Mouse (Mus musculus): ENCODE results near the gene Abca2. TPM values are rescaled to one million over a fixed set of nuclear protein-coding genes. Genes with fewer than 3 reads are reported as not detected.

The Abca2 gene
- polyA plus RNA-seq, 1 experiment from 2014 or later: 1.2 TPM

GRCm38 (mm10) chr2:25442682-25443081 lies 14.2 kb downstream of the Abca2 start:
- H3K9ac ChIP-seq: no peak overlapping the region
- no peaks in the 10 kb centered on the region for H3K36me3 ChIP-seq (replicated peaks)
- no peak overlapping the region for H3K4me2 ChIP-seq
- no peaks in the 10 kb centered on the region for H3K9me3 ChIP-seq (replicated peaks)
- no peaks in the 10 kb centered on the region for H3K27me3 ChIP-seq
- WGBS (ENCODE audit: insufficient replicate concordance): 78% methylated on average over 14 of the region's 14 CpGs
- ATAC-seq (ENCODE audit: insufficient read depth): no peak
- H3K4me1 ChIP-seq (replicated peaks): no peaks in the 10 kb centered on the region
- no peak overlapping the region for H3K27ac ChIP-seq (replicated peaks)
- no peak overlapping the region for H3K4me3 ChIP-seq (replicated peaks)

- 44% methylated on average over 8 of the region's 8 CpGs for WGBS (ENCODE audit: insufficient replicate concordance)
These were observed 22.5 kb downstream of the Abca2 start for GRCm38 (mm10) chr2:25450853-25451647.

DNA sequence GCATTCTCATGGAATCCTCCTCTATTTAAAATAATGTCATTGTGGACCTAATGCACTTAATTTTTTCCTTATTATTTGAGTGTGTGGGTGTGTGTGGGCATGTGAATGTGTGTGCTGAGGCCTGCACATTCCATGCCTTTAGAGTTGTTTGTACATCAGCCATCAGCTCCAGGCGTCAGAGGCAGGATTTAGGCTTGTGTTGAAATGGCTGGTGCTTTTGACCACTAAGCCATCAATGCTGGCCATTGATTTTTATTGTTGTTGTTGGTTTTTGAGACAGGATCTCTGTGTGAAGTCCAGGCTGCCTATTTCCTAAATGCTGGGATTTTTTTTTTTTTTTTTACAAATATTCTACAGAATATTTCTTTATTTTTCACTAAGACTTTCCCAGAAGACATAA lies 24.4 kb downstream of the Abca2 start:
- ATAC-seq (ENCODE audit: insufficient read depth): no peak
- Histone ChIP-seq H3K36me3 (replicated peaks) (no peaks in the 10 kb centered on the region), H3K27ac (replicated peaks) (no peak overlapping the region), H3K4me3 (replicated peaks) (no peak overlapping the region), H3K27me3 (no peaks in the 10 kb centered on the region), H3K4me1 (replicated peaks) (peaks cover 5% of the 10 kb centered on the region; the same call in 1 of the 2 replicates), H3K9ac (no peak overlapping the region), H3K9me3 (replicated peaks) (no peaks in the 10 kb centered on the region), H3K4me2 (no peak overlapping the region)
- WGBS (ENCODE audit: insufficient replicate concordance): 33% methylated on average over 1 of the region's 1 CpGs

More at GRCm38 (mm10) chr2:25450853-25451647, 22.5 kb downstream of the Abca2 start:
- no peak for ATAC-seq (ENCODE audit: insufficient read depth)
- Histone ChIP-seq H3K27me3 (no peaks in the 10 kb centered on the region), H3K4me3 (replicated peaks) (no peak overlapping the region), H3K9me3 (replicated peaks) (no peaks in the 10 kb centered on the region), H3K4me2 (no peak overlapping the region), H3K4me1 (replicated peaks) (no peaks in the 10 kb centered on the region), H3K36me3 (replicated peaks) (no peaks in the 10 kb centered on the region), H3K9ac (no peak overlapping the region), H3K27ac (replicated peaks) (no peak overlapping the region)

DNA sequence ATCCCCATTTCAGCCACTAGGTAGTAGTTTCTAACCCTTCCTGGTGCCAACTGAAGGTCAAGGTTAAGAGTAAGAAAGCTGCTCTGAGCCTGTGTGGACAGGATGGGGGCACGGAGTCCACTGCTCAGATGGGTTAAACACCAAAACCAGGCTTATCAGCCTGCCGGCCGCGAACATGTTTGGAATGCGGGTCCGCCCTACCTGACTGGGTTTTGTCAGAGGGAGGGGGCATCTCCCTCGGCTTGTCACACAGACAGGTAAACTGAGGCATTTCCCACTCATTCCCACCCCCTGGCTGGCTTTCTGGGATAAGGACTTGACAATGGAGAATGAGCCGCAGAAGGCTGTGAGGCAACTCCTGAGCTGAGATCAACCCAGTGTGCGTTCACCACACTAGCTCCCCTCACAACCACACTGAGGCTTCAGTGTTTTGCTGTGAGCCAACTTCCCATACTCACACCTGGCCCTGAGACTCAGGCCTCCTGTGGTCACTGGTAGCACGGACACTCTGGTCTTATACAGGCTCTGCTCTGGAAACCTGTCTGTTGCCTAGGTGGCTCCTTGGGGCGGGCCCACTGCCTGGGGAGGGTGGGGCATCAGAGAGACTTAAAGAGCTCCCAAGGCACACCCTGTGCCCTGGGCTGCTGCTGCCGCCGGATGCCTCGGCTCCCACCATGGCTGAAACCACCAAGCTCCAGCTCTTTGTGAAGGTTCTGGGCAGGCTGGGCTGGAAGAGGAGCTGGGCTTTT lies 27.9 kb downstream of the Abca2 start, which contains the start of gene Clic3:
Gene Clic3 (plus strand): TSS at position 634 of the 749 bp plus-strand sequence.
- H3K36me3 ChIP-seq (replicated peaks): peaks cover 3% of the 10 kb centered on the region; the same call in 1 of the 2 replicates
- H3K27me3 ChIP-seq: no peaks in the 10 kb centered on the region
- no peak within 1 kb of the TSS for H3K4me2 ChIP-seq
- ATAC-seq (ENCODE audit: insufficient read depth): no peak
- no peak within 1 kb of the TSS for H3K4me3 ChIP-seq (replicated peaks)
- peaks cover 30% of the 10 kb centered on the region for H3K4me1 ChIP-seq (replicated peaks)
- no peak within 1 kb of the TSS for H3K27ac ChIP-seq (replicated peaks)
- no peak within 1 kb of the TSS for H3K9ac ChIP-seq
- 53% methylated on average over 14 of the region's 14 CpGs for WGBS (ENCODE audit: insufficient replicate concordance)
- no peaks in the 10 kb centered on the region for H3K9me3 ChIP-seq (replicated peaks)

- ATAC-seq (ENCODE audit: insufficient read depth): no peak
- WGBS (ENCODE audit: insufficient replicate concordance): 72% methylated on average over 9 of the region's 9 CpGs
- H3K4me1 ChIP-seq (replicated peaks): peaks cover 33% of the 10 kb centered on the region
- no peaks in the 10 kb centered on the region for H3K27me3 ChIP-seq
- H3K9ac ChIP-seq: no peak overlapping the region
- H3K27ac ChIP-seq (replicated peaks): no peak overlapping the region
- H3K9me3 ChIP-seq (replicated peaks): no peaks in the 10 kb centered on the region
- H3K36me3 ChIP-seq (replicated peaks): peaks cover 3% of the 10 kb centered on the region; the same call in 1 of the 2 replicates
- H3K4me3 ChIP-seq (replicated peaks): no peak overlapping the region
- H3K4me2 ChIP-seq: no peak overlapping the region
These were observed 28.8 kb downstream of the Abca2 start for GRCm38 (mm10) chr2:25457022-25457896.

- peaks cover 33% of the 10 kb centered on the region for H3K4me1 ChIP-seq (replicated peaks)
- no peak overlapping the region for H3K9ac ChIP-seq
- no peak overlapping the region for H3K27ac ChIP-seq (replicated peaks)
- WGBS (ENCODE audit: insufficient replicate concordance): 73% methylated on average over 5 of the region's 5 CpGs
- no peaks in the 10 kb centered on the region for H3K27me3 ChIP-seq
- ATAC-seq (ENCODE audit: insufficient read depth): no peak
- no peak overlapping the region; the same call in 1 of the 2 replicates for H3K4me2 ChIP-seq
- H3K36me3 ChIP-seq (replicated peaks): peaks cover 3% of the 10 kb centered on the region; the same call in 1 of the 2 replicates
- H3K9me3 ChIP-seq (replicated peaks): no peaks in the 10 kb centered on the region
- H3K4me3 ChIP-seq (replicated peaks): no peak overlapping the region
These were observed 30.4 kb downstream of the Abca2 start for GRCm38 (mm10) chr2:25458911-25459310.

DNA sequence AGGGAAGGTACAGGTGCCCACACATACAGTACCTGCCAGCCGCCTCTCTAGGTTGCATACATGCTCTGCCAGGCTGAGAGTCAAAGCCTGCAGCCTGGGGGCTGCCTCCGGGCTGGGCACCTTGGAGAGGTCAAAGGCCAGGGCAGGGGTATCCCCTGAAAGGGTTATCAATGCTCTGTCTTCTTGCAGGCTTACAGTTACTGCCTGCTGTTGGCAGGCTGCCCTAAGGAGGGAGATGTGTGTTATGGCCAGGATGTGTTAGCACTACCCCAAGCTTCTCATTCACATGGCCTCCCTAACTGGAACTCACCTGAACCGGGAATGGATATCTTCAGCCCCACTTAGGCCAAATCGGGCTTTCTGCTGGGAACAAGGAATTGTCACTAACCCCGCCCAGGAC lies 31.6 kb downstream of the Abca2 start:
- Histone ChIP-seq H3K4me2 (peak overlapping the region; percentile 96), H3K36me3 (replicated peaks) (peaks cover 3% of the 10 kb centered on the region; the same call in 1 of the 2 replicates), H3K9me3 (replicated peaks) (no peaks in the 10 kb centered on the region), H3K4me1 (replicated peaks) (peaks cover 39% of the 10 kb centered on the region), H3K27ac (replicated peaks) (peak overlapping the region; percentile 91), H3K27me3 (no peaks in the 10 kb centered on the region), H3K9ac (peak overlapping the region; percentile 71), H3K4me3 (replicated peaks) (peak overlapping the region; percentile 72)
- 31% methylated on average over 5 of the region's 5 CpGs for WGBS (ENCODE audit: insufficient replicate concordance)
- ATAC-seq (ENCODE audit: insufficient read depth): no peak

- Histone ChIP-seq H3K36me3 (replicated peaks) (peaks cover 3% of the 10 kb centered on the region; the same call in 1 of the 2 replicates), H3K4me3 (replicated peaks) (peak within 1 kb of the TSS; percentile 72), H3K4me2 (peak within 1 kb of the TSS; percentile 96), H3K9ac (peak within 1 kb of the TSS; percentile 71), H3K27ac (replicated peaks) (peak within 1 kb of the TSS; percentile 91), H3K4me1 (replicated peaks) (peaks cover 39% of the 10 kb centered on the region), H3K27me3 (no peaks in the 10 kb centered on the region), H3K9me3 (replicated peaks) (no peaks in the 10 kb centered on the region)
- ATAC-seq (ENCODE audit: insufficient read depth): peak; percentile 86
- under 1% methylated on average over 48 of the region's 48 CpGs for WGBS (ENCODE audit: insufficient replicate concordance)
These were observed 32.2 kb downstream of the Abca2 start, which contains the start of gene Paxx for GRCm38 (mm10) chr2:25460551-25461309. Gene Paxx, minus strand, starts transcription at chr2:25461094.

GRCm38 (mm10) chr2:25461407-25461806 lies 32.9 kb downstream of the Abca2 start:
- H3K36me3 ChIP-seq (replicated peaks): peaks cover 3% of the 10 kb centered on the region; the same call in 1 of the 2 replicates
- no peak for ATAC-seq (ENCODE audit: insufficient read depth)
- no peaks in the 10 kb centered on the region for H3K27me3 ChIP-seq
- H3K9ac ChIP-seq: peak overlapping the region; percentile 6; the same call in 1 of the 2 replicates
- H3K9me3 ChIP-seq (replicated peaks): no peaks in the 10 kb centered on the region
- peak overlapping the region; percentile 72 for H3K4me3 ChIP-seq (replicated peaks)
- 19% methylated on average over 3 of the region's 3 CpGs for WGBS (ENCODE audit: insufficient replicate concordance)
- peak overlapping the region; percentile 96 for H3K4me2 ChIP-seq
- H3K4me1 ChIP-seq (replicated peaks): peaks cover 37% of the 10 kb centered on the region
- peak overlapping the region; percentile 67 for H3K27ac ChIP-seq (replicated peaks)

- 67% methylated on average over 3 of the region's 3 CpGs for WGBS (ENCODE audit: insufficient replicate concordance)
- H3K36me3 ChIP-seq (replicated peaks): peaks cover 3% of the 10 kb centered on the region; the same call in 1 of the 2 replicates
These were observed 35.1 kb downstream of the Abca2 start for GRCm38 (mm10) chr2:25463630-25464029.

More at GRCm38 (mm10) chr2:25463630-25464029, 35.1 kb downstream of the Abca2 start:
- Histone ChIP-seq H3K9me3 (replicated peaks) (no peaks in the 10 kb centered on the region), H3K4me1 (replicated peaks) (peaks cover 32% of the 10 kb centered on the region), H3K9ac (no peak overlapping the region), H3K4me2 (no peak overlapping the region), H3K4me3 (replicated peaks) (no peak overlapping the region), H3K27me3 (no peaks in the 10 kb centered on the region), H3K27ac (replicated peaks) (no peak overlapping the region)
- no peak for ATAC-seq (ENCODE audit: insufficient read depth)

All from liver, embryonic 15.5 days (tissue).